Mouse (Mus musculus) frontal cortex, postnatal 10 days (tissue): Measurements from ENCODE around the gene Cubn.

Source experiments
- DNase-seq, 2 experiments: peaks; one replicate each; pipeline ENCODE4 v3.0.0; 2022; ENCODE audit warnings: low spot score in 2 of 2, mixed read lengths in 1 of 2

Gene Cubn

GRCm38 (mm10) chr2:13357885-13358552, 133.6 kb downstream of the Cubn start:
- no peak for DNase-seq

GRCm38 (mm10) chr2:13352775-13353174, 138.8 kb downstream of the Cubn start:
- no peak for DNase-seq

- no peak for DNase-seq
Measured at GRCm38 (mm10) chr2:13352112-13352728, 139.4 kb downstream of the Cubn start.

GRCm38 (mm10) chr2:13342325-13342926, 149.2 kb downstream of the Cubn start:
- no peak for DNase-seq

- no peak for DNase-seq
Measured at GRCm38 (mm10) chr2:13335446-13335845, 156.2 kb downstream of the Cubn start.

- no peak for DNase-seq
Measured at GRCm38 (mm10) chr2:13329754-13330417, 161.7 kb downstream of the Cubn start.

- no peak for DNase-seq
Measured at GRCm38 (mm10) chr2:13303376-13303775, 188.2 kb downstream of the Cubn start.

GRCm38 (mm10) chr2:13299031-13299430, 192.6 kb downstream of the Cubn start:
- DNase-seq, result no peak

- DNase-seq, result no peak
Measured at GRCm38 (mm10) chr2:13297733-13298132, 193.9 kb downstream of the Cubn start.

- no peak for DNase-seq
Measured at GRCm38 (mm10) chr2:13290661-13291060, 201.0 kb downstream of the Cubn start.

GRCm38 (mm10) chr2:13290070-13290469, 201.5 kb downstream of the Cubn start:
- no peak for DNase-seq

- DNase-seq, result no peak
Measured at GRCm38 (mm10) chr2:13278114-13278862, 213.3 kb downstream of the Cubn start.

GRCm38 (mm10) chr2:13275874-13276273, 215.7 kb downstream of the Cubn start:
- no peak for DNase-seq

- peak; percentile 93 to 96 for DNase-seq
Measured at GRCm38 (mm10) chr2:13271165-13271957, 220.3 kb downstream of the Cubn start, which contains the start of gene Rsu1. TSS of gene Rsu1 (minus strand) at chr2:13271415.

- DNase-seq, result no peak
Measured at GRCm38 (mm10) chr2:13270736-13271135, 220.9 kb downstream of the Cubn start.

- DNase-seq, result no peak
Measured at GRCm38 (mm10) chr2:13268681-13269293, 222.8 kb downstream of the Cubn start.

GRCm38 (mm10) chr2:13264875-13265274, 226.7 kb downstream of the Cubn start:
- DNase-seq, result no peak

- no peak for DNase-seq
Measured at GRCm38 (mm10) chr2:13263150-13263549, 228.5 kb downstream of the Cubn start.

- no peak for DNase-seq
Measured at GRCm38 (mm10) chr2:13258606-13259005, 233.0 kb downstream of the Cubn start.

- no peak for DNase-seq
Measured at GRCm38 (mm10) chr2:13240711-13241110, 250.9 kb downstream of the Cubn start.
